Mouse (Mus musculus) limb, embryonic 13.5 days (tissue): ENCODE data around the gene Psmb9. TPM values are rescaled to one million over a fixed set of nuclear protein-coding genes. Genes with fewer than 3 reads are reported as not detected.
"Not testable (repeated sequence)": the region's sequence is repeated elsewhere in the genome, so short reads cannot be mapped to it uniquely, and the experiment has no call there.

Experiments
- ATAC-seq: fragments of 200-750 bp; cut with Nextera tagmentation; 2 replicates; pipeline ENCODE4 v1.8.0; 2017; ENCODE audit warnings: low read depth, moderate number of reproducible peaks, moderate TSS enrichment; ENCODE audit not compliant: low FRiP score
- H3K27ac ChIP-seq: fragments of 300-500 bp; sonication (generic); 2 replicates; pipeline ENCODE4 v1.5.1; 2015; ENCODE audit warnings: inconsistent platforms, mild to moderate bottlenecking, moderate library complexity
- H3K27me3 ChIP-seq: fragments of 300-500 bp; sonication (generic); 2 replicates; pipeline ENCODE4 v1.6.1; 2015; ENCODE audit warnings: mild to moderate bottlenecking, inconsistent platforms
- H3K36me3 ChIP-seq: fragments of 300-500 bp; sonication (generic); 2 replicates; pipeline ENCODE4 v1.6.1; 2015; ENCODE audit warnings: inconsistent platforms, mild to moderate bottlenecking, moderate library complexity
- H3K4me1 ChIP-seq: fragments of 300-500 bp; sonication (generic); 2 replicates; pipeline ENCODE4 v1.6.1; 2015; ENCODE audit warnings: inconsistent platforms
- H3K4me2 ChIP-seq: fragments of 300-500 bp; sonication (generic); replicated peaks from 2 replicates; pipeline ENCODE4 v1.6.1; 2015; ENCODE audit warnings: inconsistent platforms, mild to moderate bottlenecking, moderate library complexity
- H3K4me3 ChIP-seq: fragments of 300-500 bp; sonication (generic); 2 replicates; pipeline ENCODE4 v1.5.1; 2015; ENCODE audit warnings: moderate library complexity, mild to moderate bottlenecking, inconsistent platforms
- H3K9ac ChIP-seq: fragments of 300-500 bp; sonication (generic); 2 replicates; pipeline ENCODE4 v1.6.1; 2015; ENCODE audit warnings: mild to moderate bottlenecking, inconsistent platforms
- H3K9me3 ChIP-seq: fragments of 300-500 bp; sonication (generic); 2 replicates; pipeline ENCODE4 v1.6.1; 2016; ENCODE audit warnings: inconsistent platforms
- WGBS: fragments of 180-500 bp; shearing (Covaris S2); methylation state at CpG from one replicate; pipeline ENCODE4 v1.1.7; 2015; 5-methylcytosine and 5-hydroxymethylcytosine counted together
- polyA plus RNA-seq: library from polyadenylated mRNA; unstranded; fragments of >200 nt; fragmentation: Nextera tagmentation; extraction: Ambion mirVana; gene quantifications from 2 replicates; pipeline ENCODE4 v1.2.1, GENCODE M21; 2015

Gene Psmb9
- 2.7 and 3.6 TPM in 2 replicates for polyA plus RNA-seq

DNA sequence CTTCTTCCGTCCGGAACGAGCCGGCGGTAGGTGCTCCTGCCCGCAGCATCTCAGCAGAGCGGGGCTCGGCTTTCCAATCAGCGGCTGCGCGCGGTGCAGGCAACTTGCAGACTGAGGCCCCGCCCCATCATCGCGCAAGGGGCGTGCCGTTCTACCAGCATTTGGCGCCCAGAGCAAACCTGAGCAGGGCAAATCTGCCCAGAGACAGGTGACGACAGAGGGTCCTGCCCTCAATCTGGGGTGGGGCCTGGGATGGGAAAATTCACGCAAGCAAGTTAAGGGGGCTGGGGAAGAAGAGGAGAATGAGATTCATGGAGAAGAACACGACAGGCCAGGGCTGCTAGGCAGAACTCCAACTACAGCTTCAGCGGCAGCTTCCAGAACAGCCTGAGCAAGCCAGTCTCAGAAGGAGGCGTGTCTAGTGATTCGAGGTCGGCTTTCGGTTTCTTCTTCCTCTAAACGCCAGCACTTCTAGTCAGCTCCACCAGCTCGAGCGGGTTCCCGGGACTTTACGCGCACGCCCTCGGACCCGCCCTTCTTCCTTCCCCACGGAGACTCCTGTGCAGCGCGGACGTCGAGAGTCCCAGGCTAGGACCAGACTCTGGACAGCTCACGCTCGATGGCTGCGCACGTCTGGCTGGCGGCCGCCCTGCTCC lies at the start of gene Psmb9, which contains the start of gene Tap1:
Gene Psmb9 (minus strand): TSS at position 504 of the 656 bp plus-strand sequence.
Gene Tap1 (plus strand): TSS at position 293 of the 656 bp plus-strand sequence.
- Histone ChIP-seq H3K9ac (peak within 1 kb of the TSS; percentile 74), H3K4me3 (peak within 1 kb of the TSS; percentile 58), H3K9me3 (no peaks in the 10 kb centered on the region), H3K27ac (peak within 1 kb of the TSS; percentile 39; the same call in 1 of the 2 replicates), H3K27me3 (peaks cover 84% of the 10 kb centered on the region), H3K4me1 (peaks cover 12% of the 10 kb centered on the region), H3K36me3 (no peaks in the 10 kb centered on the region), H3K4me2 (peak within 1 kb of the TSS; percentile 94)
- under 1% methylated on average over 46 of the region's 46 CpGs for WGBS
- peak; percentile 98 for ATAC-seq

DNA sequence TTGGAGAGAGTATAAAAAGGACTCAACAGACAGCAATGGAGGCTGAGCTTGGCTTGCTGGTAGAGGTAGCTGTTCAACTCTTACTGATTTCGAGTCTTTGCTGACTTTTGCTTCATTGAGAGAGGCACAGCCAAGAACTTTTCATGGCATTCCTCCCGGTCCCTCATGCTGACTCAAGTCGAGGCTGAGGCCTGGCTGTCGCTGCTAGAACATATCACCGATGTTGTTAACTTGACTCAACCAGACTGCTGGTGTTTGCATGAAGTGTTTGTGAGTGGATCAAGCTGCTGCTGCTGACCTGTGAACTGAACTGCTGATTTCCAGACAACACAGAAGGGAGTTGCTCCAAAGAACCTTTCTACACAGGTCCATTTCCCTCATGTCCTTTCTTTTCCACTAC lies 49.1 kb upstream of the Psmb9 start:
- no peak overlapping the region for H3K9ac ChIP-seq
- H3K27me3 ChIP-seq, result no peaks in the 10 kb centered on the region
- H3K9me3 ChIP-seq, result peaks cover 3% of the 10 kb centered on the region; the same call in 1 of the 2 replicates
- no peak for ATAC-seq
- H3K4me2 ChIP-seq, result no peak overlapping the region
- H3K27ac ChIP-seq, result no peak overlapping the region
- WGBS, result 82% methylated on average over 5 of the region's 5 CpGs
- no peaks in the 10 kb centered on the region for H3K36me3 ChIP-seq
- no peaks in the 10 kb centered on the region for H3K4me1 ChIP-seq
- H3K4me3 ChIP-seq, result no peak overlapping the region

DNA sequence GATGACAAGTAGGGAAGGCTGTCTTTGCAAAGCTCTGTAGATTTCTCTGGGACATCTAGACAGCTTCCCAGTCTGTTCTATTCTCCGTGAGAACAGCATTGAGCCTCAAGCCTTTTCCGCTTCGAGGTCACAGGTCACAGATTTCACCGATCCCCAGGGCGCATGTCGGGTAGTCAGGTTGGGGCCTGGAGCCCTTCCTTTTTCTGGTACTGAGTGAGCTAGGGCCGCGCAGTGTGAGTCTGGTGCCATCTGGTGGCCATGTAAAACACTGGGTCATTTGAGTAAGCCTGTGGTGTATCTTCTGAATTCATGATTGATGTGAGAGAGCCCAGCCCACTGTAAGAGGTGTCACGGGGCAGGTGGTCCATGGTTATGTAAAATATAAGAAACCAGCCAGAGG lies 47.4 kb upstream of the Psmb9 start:
- Histone ChIP-seq H3K9ac (no peak overlapping the region), H3K4me1 (no peaks in the 10 kb centered on the region), H3K9me3 (no peaks in the 10 kb centered on the region), H3K4me3 (no peak overlapping the region), H3K4me2 (no peak overlapping the region), H3K27ac (no peak overlapping the region), H3K27me3 (no peaks in the 10 kb centered on the region), H3K36me3 (no peaks in the 10 kb centered on the region)
- WGBS, result 45% methylated on average over 9 of the region's 9 CpGs
- no peak for ATAC-seq

GRCm38 (mm10) chr17:34232021-34232420 lies 44.5 kb upstream of the Psmb9 start:
- not testable (repeated sequence) for ATAC-seq, H3K4me1 ChIP-seq, H3K4me2 ChIP-seq, H3K9ac ChIP-seq, H3K36me3 ChIP-seq, H3K9me3 ChIP-seq, H3K4me3 ChIP-seq, H3K27me3 ChIP-seq, H3K27ac ChIP-seq
- 83% methylated on average over 7 of the region's 7 CpGs for WGBS

GRCm38 (mm10) chr17:34230971-34231370 lies 43.4 kb upstream of the Psmb9 start:
- WGBS, result 94% methylated on average over 9 of the region's 9 CpGs
- H3K27me3 ChIP-seq, H3K27ac ChIP-seq, H3K36me3 ChIP-seq, H3K9ac ChIP-seq, H3K9me3 ChIP-seq, H3K4me2 ChIP-seq, H3K4me1 ChIP-seq, ATAC-seq, H3K4me3 ChIP-seq: not testable (repeated sequence)

DNA sequence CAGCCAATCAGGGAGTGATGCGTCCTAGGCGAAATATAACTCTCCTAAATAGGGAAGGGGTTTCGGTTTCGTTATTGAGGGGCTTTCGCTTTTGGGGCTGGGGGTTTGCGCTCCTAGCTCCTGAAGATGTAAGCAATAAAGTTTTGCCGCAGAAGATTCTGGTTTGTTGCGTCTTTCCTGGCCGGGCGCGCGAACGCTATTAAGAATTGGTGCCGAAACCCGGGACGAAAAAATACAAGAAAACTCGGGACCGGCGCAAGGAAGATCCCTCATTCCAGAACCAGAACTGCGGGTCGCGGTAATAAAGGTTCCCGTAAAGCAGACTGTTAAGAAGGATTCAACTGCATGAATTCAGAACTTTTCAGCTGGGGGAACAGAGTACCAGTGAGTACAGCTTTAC lies 38.3 kb upstream of the Psmb9 start:
- not testable (repeated sequence) for H3K4me3 ChIP-seq, H3K27me3 ChIP-seq, H3K9me3 ChIP-seq, H3K36me3 ChIP-seq, H3K4me2 ChIP-seq, ATAC-seq, H3K4me1 ChIP-seq, H3K27ac ChIP-seq, H3K9ac ChIP-seq
- 97% methylated on average over 15 of the region's 23 CpGs for WGBS

- Histone ChIP-seq H3K27ac (no peak overlapping the region), H3K9me3 (peaks cover 9% of the 10 kb centered on the region; the same call in 1 of the 2 replicates), H3K36me3 (no peaks in the 10 kb centered on the region), H3K27me3 (no peaks in the 10 kb centered on the region), H3K4me3 (no peak overlapping the region), H3K9ac (no peak overlapping the region), H3K4me2 (no peak overlapping the region), H3K4me1 (no peaks in the 10 kb centered on the region)
- no peak for ATAC-seq
- WGBS, result 93% methylated on average over 8 of the region's 8 CpGs
Observed at GRCm38 (mm10) chr17:34225426-34225825, 37.9 kb upstream of the Psmb9 start.

GRCm38 (mm10) chr17:34224816-34225215 lies 37.3 kb upstream of the Psmb9 start:
- no peaks in the 10 kb centered on the region for H3K36me3 ChIP-seq
- WGBS, result 90% methylated on average over 3 of the region's 3 CpGs
- no peak for ATAC-seq
- H3K9ac ChIP-seq, result no peak overlapping the region
- H3K27ac ChIP-seq, result no peak overlapping the region
- no peak overlapping the region for H3K4me3 ChIP-seq
- H3K27me3 ChIP-seq, result no peaks in the 10 kb centered on the region
- H3K9me3 ChIP-seq, result peaks cover 9% of the 10 kb centered on the region; the same call in 1 of the 2 replicates
- H3K4me2 ChIP-seq, result no peak overlapping the region
- no peaks in the 10 kb centered on the region for H3K4me1 ChIP-seq

- not testable (repeated sequence) for H3K27ac ChIP-seq, H3K4me2 ChIP-seq, H3K4me3 ChIP-seq, H3K9ac ChIP-seq, H3K9me3 ChIP-seq, ATAC-seq, H3K36me3 ChIP-seq, H3K4me1 ChIP-seq
- peaks cover 14% of the 10 kb centered on the region for H3K27me3 ChIP-seq
- WGBS, result 85% methylated on average over 9 of the region's 16 CpGs
Observed at GRCm38 (mm10) chr17:34220401-34220800, 32.8 kb upstream of the Psmb9 start.

GRCm38 (mm10) chr17:34219801-34220200 lies 32.2 kb upstream of the Psmb9 start:
- ATAC-seq, H3K4me2 ChIP-seq, H3K4me3 ChIP-seq, H3K36me3 ChIP-seq, H3K4me1 ChIP-seq, H3K9ac ChIP-seq, H3K9me3 ChIP-seq, H3K27ac ChIP-seq: not testable (repeated sequence)
- H3K27me3 ChIP-seq, result peaks cover 20% of the 10 kb centered on the region
- 98% methylated on average over 4 of the region's 7 CpGs for WGBS

DNA sequence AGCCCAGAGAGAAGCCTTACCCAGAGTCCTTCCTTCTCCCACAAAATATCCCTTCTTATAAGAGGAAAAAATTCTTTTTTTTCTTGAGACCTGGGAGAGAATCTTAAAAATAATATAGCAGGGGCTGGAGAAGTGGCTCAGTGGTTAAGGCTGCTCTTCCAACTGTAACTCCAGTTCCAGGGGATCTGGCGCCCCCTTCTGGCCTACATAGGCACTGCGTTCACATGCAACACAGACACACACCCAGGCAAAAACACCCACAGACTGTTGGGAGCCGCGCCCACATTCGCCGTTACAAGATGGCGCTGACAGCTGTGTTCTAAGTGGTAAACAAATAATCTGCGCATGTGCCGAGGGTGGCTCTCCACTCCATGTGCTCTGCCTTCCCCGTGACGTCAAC lies 31.5 kb upstream of the Psmb9 start:
- 89% methylated on average over 7 of the region's 11 CpGs for WGBS
- not testable (repeated sequence) for H3K4me2 ChIP-seq, ATAC-seq

GRCm38 (mm10) chr17:34218675-34219074 lies 31.1 kb upstream of the Psmb9 start:
- Histone ChIP-seq H3K4me3 (no peak overlapping the region), H3K9ac (no peak overlapping the region), H3K27ac (no peak overlapping the region), H3K4me2 (no peak overlapping the region), H3K27me3 (peaks cover 31% of the 10 kb centered on the region), H3K4me1 (no peaks in the 10 kb centered on the region; the same call in 1 of the 2 replicates), H3K9me3 (no peaks in the 10 kb centered on the region), H3K36me3 (no peaks in the 10 kb centered on the region)
- no peak for ATAC-seq
- 86% methylated on average over 11 of the region's 11 CpGs for WGBS

More for the DNA sequence above, 31.5 kb upstream of the Psmb9 start:
- H3K9me3 ChIP-seq, H3K9ac ChIP-seq, H3K36me3 ChIP-seq, H3K4me3 ChIP-seq, H3K27ac ChIP-seq, H3K4me1 ChIP-seq: not testable (repeated sequence)
- H3K27me3 ChIP-seq, result peaks cover 27% of the 10 kb centered on the region

DNA sequence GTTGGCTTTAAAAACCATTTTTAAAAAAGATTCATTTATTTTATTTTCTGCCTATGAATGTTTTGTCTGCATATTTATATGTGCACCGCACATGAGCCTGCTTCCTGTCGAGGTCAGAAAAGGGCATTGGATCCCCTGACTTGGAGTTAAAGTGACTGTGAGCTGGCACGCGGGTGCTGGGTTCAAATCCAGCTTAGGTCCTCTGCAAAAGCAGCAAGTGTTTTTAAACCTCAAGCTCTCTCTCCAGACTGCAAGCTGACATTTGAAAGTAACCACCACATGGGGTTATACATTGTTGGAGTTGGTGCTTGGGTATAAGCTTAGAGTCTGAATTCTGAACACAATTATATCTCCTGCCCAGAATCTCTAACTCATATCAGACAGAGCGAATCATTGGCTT lies 30.4 kb upstream of the Psmb9 start:
- H3K9ac ChIP-seq, result no peak overlapping the region
- no peaks in the 10 kb centered on the region for H3K36me3 ChIP-seq
- H3K4me2 ChIP-seq, result no peak overlapping the region
- WGBS, result 88% methylated on average over 5 of the region's 5 CpGs
- ATAC-seq, result no peak
- no peaks in the 10 kb centered on the region for H3K9me3 ChIP-seq
- no peaks in the 10 kb centered on the region; the same call in 1 of the 2 replicates for H3K4me1 ChIP-seq
- no peak overlapping the region for H3K27ac ChIP-seq
- H3K4me3 ChIP-seq, result no peak overlapping the region
- peaks cover 38% of the 10 kb centered on the region for H3K27me3 ChIP-seq
